Mouse (Mus musculus) heart, adult 2 months (tissue): ENCODE results near the gene Fam107b.

Experiments used
- EP300 ChIP-seq: fragments of 200-500 bp; IDR thresholded peaks from 2 replicates; pipeline ENCODE4 v1.6.1; 2011; ENCODE audit warnings: low read depth, low read length, control low read depth; ENCODE audit not compliant: insufficient read depth
- POLR2A ChIP-seq: fragments of 200-500 bp; IDR thresholded peaks from 2 replicates; pipeline ENCODE4 v1.6.1; 2011; ENCODE audit warnings: mild to moderate bottlenecking, low read depth, low read length, control low read depth; ENCODE audit not compliant: insufficient read depth

DNA sequence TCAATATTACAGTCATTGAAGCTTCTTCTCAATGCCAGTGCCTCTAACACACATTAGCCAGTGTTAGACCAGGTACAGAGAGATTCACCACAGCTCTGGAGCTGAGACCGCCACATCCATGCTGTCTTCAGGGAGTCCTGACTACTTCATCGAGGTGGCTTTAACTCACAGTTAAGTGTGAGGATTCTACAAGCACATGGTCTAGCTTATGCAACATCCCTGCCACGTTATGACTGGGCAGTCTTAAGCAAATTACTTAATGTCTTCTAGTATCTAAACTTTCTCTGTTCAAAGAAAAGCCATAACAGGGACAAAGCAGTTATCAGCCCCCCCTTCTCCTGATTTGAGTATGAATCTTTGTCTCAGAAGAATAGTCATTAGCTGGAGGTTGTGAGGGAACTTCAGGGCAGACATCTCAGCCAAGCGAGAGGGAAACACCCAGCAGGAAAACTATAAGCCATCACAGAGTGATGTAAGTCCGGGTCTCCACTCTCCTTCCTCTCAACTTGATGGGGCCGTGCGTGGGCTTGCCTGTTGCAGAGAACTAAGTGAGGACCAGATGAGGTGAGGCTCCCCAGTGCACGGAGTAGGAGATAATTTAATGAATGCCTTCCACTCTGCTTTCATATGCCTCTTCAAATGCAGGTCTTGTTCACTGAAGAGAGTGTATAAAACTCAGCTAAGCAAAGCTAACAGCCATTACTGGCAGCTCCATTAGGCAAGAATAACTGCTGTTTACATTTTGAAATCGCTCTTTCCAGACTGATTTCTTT is 28.8 kb upstream of the Fam107b start:
- no peak for TF ChIP-seq POLR2A
- no peak for TF ChIP-seq EP300
